Mouse (Mus musculus): ENCODE data around the gene Tsnaxip1.

GRCm38 (mm10) chr8:105892432-105892831 is 64.9 kb downstream of the Tsnaxip1 start:
- TF ChIP-seq EP300 (IDR thresholded peaks at IDR 0.05) (no peak), CTCF (IDR thresholded peaks at IDR 0.05) (peak; percentile 63)
